Mouse (Mus musculus): ENCODE results near the gene Trim34b. TPM values are rescaled to one million over a fixed set of nuclear protein-coding genes. Genes with fewer than 3 reads are reported as not detected.
"Not testable (repeated sequence)": the region's sequence is repeated elsewhere in the genome, so short reads cannot be mapped to it uniquely, and the experiment has no call there.

The Trim34b gene
- not detected for total RNA-seq (2021)
- long read RNA-seq, experiment 1 = 0 reads
- long read RNA-seq, experiment 2 = 0 reads

- H3K4me3 ChIP-seq; H3K27ac ChIP-seq; DNase-seq; intact Hi-C loops (cut with DNase I): not testable (repeated sequence)
These were observed at the start of gene Trim34b for GRCm38 (mm10) chr7:104329171-104329570. Trim34b (plus strand) TSS chr7:104329471.

- intact Hi-C loops (cut with DNase I); DNase-seq: not testable (repeated sequence)
- peak within 1 kb of the TSS; percentile 53; the same call in 1 of the 2 replicates for H3K27ac ChIP-seq
- H3K4me3 ChIP-seq = peak within 1 kb of the TSS; percentile 66
These were observed 41.5 kb upstream of the Trim34b start, which contains the start of gene Trim5 for GRCm38 (mm10) chr7:104287576-104288443. Trim5 (minus strand) TSS chr7:104288094.

- DNase-seq = no peak
- Histone ChIP-seq H3K27ac (no peak overlapping the region), H3K4me3 (no peak overlapping the region)
- TF ChIP-seq CTCF (IDR thresholded peaks at IDR 0.05) = no peak
- intact Hi-C loops (cut with DNase I) = no loop called here
These were observed 38.6 kb upstream of the Trim34b start for GRCm38 (mm10) chr7:104290641-104291040.

GRCm38 (mm10) chr7:104291638-104292400, 37.5 kb upstream of the Trim34b start:
- no peak overlapping the region for H3K27ac ChIP-seq
- no peak for TF ChIP-seq CTCF (IDR thresholded peaks at IDR 0.05)
- DNase-seq = no peak
- H3K4me3 ChIP-seq = no peak overlapping the region
- intact Hi-C loops (cut with DNase I) = no loop called here

GRCm38 (mm10) chr7:104314796-104315353, 14.4 kb upstream of the Trim34b start:
- intact Hi-C loops (cut with DNase I) = no loop called here
- no peak for TF ChIP-seq CTCF (IDR thresholded peaks at IDR 0.05)
- H3K27ac ChIP-seq = peak overlapping the region; percentile 79
- peak overlapping the region; percentile 75 for H3K4me3 ChIP-seq
- no peak for DNase-seq

- Histone ChIP-seq H3K27ac (peak within 1 kb of the TSS; percentile 79), H3K4me3 (peak within 1 kb of the TSS; percentile 75)
- DNase-seq; intact Hi-C loops (cut with DNase I): not testable (repeated sequence)
These were observed 13.7 kb upstream of the Trim34b start, which contains the start of gene Trim12a for GRCm38 (mm10) chr7:104315369-104316080. Trim12a (minus strand) TSS chr7:104315466.

- no peak overlapping the region for H3K27ac ChIP-seq
- intact Hi-C loops (cut with DNase I) = no loop called here
- H3K4me3 ChIP-seq = no peak overlapping the region
- no peak for DNase-seq
- no peak for TF ChIP-seq CTCF (IDR thresholded peaks at IDR 0.05)
These were observed 7.2 kb upstream of the Trim34b start for GRCm38 (mm10) chr7:104322028-104322427.

- H3K4me3 ChIP-seq; H3K27ac ChIP-seq; intact Hi-C loops (cut with DNase I); DNase-seq: not testable (repeated sequence)
These were observed 6.3 kb downstream of the Trim34b start for GRCm38 (mm10) chr7:104335547-104335946.

GRCm38 (mm10) chr7:104340744-104341143, 11.5 kb downstream of the Trim34b start:
- DNase-seq; intact Hi-C loops (cut with DNase I); H3K27ac ChIP-seq; H3K4me3 ChIP-seq: not testable (repeated sequence)

- intact Hi-C loops (cut with DNase I) = not testable (repeated sequence)
These were observed 18.8 kb downstream of the Trim34b start for GRCm38 (mm10) chr7:104348043-104348442.

GRCm38 (mm10) chr7:104352717-104353599, 23.7 kb downstream of the Trim34b start, which contains the start of gene Trim12c:
Trim12c (minus strand) TSS chr7:104353362.
- H3K27ac ChIP-seq = peak within 1 kb of the TSS; percentile 80
- no peak for TF ChIP-seq CTCF (IDR thresholded peaks at IDR 0.05)
- intact Hi-C loops (cut with DNase I) = no loop called here
- peak within 1 kb of the TSS; percentile 76 for H3K4me3 ChIP-seq
- DNase-seq = peak; percentile 74

More at GRCm38 (mm10) chr7:104348043-104348442, 18.8 kb downstream of the Trim34b start:
- H3K27ac ChIP-seq, H3K4me3 ChIP-seq, DNase-seq: not testable (repeated sequence)

All from gastrocnemius, adult 2 months (tissue).